Mouse (Mus musculus) adrenal gland, adult (tissue): ENCODE measurements around the gene St3gal2.
"Not testable (repeated sequence)": the region's sequence is repeated elsewhere in the genome, so short reads cannot be mapped to it uniquely, and the experiment has no call there.

Experiments
- DNase-seq, 2 experiments: peaks; one replicate each; pipeline ENCODE4 v3.0.0; 2022 to 2023; ENCODE audit warnings: low spot score in 1 of 2; ENCODE audit not compliant: inconsistent age in 2 of 2

St3gal2 gene

DNA sequence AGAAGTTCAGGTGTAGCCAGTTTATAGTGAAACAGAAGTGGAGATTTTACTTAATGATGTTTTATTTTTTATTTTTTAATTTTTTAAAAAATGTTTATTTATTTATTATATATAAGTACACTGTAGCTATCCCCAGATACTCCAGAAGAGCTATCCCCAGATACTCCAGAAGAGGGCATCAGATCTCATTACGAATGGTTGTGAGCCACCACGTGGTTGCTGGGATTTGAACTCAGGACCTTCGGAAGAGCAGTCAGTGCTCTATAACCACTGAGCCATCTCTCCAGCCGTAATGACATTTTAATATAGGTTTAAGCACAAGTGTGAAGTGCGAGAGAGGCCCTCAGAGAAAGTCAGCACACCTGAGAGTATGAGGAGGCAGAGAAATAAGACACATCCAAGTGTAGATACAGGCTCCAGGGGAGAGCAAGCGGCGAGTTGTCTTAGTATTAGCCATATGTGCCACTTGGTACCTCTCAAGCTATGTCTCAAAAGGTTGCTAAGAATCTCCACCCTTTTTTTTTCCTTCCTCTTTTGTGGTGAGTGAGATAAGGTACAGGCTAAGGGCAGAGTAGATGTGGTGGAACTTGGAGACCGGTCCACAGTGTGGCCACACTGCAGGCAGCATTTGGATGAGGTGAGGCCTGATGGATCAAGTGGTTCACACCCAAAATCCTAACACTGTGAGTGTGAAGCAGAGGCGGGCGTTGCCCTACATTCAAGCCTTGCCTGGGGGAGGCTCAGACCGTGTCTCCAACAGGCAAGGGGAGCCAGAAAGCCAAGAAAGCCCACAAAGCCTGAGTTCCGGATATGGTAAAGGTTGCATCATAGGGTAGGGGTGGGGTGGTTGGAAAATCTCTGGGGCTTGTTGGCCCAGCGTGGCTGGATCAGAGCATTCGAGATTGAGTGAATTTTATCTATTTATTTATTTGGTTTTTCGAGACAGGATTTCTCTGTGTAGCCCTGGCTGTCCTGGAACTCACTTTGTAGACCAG lies 7.8 kb upstream of the St3gal2 start:
- no peak for DNase-seq

DNA sequence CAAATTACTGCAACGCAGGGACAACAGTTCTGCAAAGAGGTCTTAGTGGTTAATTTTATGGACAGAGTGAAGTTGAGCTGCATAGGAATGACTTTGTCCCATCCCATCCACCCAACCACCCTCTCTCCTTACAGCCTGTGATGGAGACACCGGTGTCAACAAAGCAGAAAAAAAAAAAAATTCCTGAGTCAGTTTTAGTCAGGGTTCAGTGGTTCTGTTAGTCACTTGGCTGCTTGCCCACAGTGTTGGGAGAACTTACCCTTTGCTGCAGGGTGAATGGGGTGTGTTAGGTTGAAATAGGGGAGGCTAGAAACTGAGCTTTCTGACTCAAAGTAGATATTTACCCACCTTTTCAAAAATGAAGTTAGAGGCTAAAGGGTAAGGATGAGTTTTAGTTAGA lies 2.3 kb upstream of the St3gal2 start:
- DNase-seq = peak; percentile 81 to 89

DNA sequence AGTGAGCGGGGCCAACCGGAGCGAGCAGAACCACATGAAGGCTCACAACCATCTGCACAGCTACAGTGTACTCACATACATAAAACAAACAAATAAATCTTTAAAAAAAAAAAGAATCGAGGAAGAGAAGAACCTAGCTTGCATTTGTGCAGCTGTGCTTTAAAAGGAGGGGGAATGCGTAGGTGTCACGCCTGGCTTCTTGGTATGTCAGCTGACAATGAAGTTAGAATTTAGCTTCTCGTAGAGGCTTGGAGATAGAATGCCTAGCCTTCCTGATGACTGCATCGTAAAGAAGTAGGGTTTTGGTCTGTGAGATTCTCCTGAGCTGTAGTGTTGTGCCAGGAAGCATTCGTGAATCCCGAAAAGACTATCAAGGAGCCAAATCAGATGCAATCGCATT lies 1.7 kb upstream of the St3gal2 start:
- no peak for DNase-seq

DNA sequence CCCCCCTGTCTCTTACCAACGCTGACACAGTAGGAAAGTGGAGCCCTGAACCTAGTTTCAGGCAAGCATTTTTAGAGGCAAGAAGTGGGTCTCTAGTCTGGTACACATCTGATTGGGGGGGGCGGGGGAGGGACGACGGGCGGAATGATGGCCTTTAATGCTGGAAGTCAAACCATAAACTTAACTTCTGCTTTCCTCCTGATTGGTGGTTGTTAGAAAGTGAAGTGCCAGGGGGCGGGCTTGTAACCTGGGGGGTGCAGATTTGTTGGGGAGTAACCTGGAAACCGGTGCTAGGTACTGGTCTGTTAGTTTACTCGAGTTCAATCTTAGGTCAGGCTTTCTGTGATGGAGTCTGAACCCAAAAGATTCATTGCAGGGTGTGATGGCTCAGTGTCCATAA lies 1.3 kb upstream of the St3gal2 start:
- DNase-seq = no peak

DNA sequence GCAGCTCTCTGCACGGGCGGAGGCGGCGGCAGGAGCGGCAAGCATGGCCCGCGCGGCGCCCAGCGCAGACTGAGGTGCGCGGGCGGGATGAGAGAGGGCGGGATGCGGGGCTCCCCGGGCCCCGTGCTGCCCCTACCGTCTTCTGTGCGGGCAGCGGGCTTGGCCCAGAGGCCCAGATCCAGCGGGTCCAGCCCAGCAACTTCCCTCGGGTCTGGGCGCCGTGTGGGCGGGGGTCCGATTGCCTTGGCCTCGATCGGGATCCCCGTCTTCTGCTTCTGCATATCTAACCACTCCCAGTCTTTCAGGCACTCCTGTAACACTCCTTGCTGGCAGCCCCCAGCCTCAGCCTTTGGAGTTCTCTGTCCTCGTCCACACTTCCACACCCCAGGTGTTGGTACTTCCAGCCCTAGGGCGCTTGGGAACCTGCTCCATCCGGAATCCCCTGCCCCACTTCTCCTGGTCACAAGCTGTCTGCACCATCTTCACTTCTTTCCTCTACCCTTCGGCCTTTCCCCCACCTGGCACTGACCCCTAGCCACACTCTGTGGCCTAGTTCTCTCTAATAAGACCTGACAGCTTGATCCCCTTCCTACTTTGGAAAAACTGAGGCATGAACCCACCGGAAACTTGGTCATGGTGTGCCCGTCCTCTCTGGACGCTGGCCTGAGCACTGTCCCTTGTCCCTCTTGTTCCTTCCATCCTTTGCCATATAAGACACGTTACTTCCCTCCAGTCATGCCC lies 480 bp downstream of the St3gal2 start:
- DNase-seq = peak in 1 of 2 experiments; percentile 65

DNA sequence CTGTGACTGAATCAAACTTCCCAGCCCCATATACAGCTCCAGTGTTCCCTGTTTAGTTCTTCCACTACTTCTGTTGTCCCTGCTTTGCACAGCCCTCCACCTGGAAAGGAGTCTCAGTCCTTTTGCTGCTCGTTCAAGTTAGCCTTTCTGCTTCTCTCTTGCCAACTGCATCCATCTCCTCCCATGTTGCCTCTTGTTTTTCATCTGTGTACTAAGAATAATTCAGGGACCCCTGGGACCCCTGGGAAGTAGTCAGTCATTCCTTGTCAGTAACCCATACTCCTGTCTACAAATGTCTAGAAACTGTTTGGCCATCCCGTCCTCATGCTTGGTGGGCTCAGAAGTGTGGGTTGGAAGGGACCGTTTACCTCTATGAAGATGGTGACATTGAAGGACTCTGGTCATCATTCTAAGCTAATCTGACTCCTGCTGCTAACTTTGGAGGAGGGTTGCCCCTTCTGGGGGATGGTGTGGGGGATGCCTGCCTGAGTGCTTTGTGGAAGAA lies 1.1 kb downstream of the St3gal2 start:
- DNase-seq = no peak

DNA sequence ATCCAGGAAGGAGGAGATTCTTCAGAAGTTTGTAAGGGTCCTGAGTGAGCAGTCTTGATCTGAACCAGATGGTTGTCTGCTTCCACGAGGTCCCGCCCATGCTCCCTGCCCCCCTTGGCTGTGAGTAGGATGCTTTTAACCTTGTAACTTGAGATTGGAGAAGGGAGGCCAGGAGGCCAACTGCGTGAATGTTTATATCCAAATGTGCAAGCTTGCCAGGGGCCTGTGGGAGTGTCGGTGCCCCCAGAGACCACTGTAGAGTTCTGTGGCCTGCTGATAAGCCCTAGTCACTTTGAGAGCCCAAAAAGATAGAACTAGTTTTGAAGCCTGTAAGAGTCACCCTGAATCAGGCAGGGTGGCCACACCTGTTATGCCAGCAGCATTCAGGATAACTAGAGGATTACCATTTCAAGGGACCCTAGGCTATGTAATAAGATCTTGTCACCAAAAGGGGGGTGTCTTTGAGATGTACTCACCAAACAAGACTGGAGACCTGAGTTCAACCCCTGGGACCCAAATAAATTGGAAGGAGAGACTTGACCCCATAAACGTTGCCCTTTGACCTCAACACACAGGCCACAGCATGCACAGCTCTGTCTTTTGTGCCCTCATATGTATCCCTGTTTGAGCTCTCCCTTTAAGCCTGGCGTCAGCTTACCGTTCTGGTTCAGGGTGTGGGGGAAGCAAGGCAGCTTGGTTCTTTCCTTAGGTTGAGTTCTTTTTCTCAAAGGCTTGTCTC lies 1.9 kb downstream of the St3gal2 start:
- peak; percentile 34 to 59 for DNase-seq

DNA sequence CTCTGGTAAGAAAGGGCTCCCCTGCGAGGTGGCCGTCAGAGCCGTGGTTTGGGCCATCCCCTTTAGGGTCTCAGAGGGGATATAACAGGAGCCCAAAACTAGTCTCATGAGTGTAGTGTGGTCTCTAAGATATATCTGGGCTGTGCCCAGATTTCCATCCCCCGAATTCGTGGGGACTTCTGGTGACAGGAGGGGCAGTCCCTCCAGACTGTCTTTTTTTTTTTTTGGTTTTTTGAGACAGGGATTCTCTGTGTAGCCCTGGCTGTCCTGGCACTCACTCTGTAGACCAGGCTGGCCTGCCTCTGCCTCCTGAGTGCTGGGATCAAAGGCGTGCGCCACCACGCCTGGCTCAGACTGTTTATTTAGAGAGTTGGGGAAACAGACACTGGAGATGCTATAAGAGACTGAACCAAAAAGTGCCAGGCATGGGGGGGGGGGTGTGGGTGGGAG lies 6.0 kb downstream of the St3gal2 start:
- DNase-seq = no peak

DNA sequence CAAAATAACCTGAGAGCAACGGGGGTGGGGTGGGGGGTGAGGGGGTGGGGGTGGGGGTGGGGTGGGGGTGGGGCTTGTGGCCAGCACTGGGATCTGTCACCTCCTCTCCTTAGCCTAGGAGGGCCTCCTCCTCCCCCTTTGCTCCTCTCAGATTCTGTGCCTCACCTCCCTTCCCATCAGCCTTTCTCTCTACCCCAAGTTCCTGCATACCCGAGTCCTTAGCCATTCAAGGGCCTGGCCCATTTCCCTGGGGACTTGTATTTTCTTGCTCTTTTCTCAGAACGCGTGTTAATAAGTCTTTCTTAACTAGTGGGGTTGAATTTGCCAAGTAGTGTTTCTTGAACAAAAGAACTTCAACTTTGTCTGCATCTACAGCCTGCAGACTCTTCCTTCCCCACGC lies 7.0 kb downstream of the St3gal2 start:
- no peak for DNase-seq

DNA sequence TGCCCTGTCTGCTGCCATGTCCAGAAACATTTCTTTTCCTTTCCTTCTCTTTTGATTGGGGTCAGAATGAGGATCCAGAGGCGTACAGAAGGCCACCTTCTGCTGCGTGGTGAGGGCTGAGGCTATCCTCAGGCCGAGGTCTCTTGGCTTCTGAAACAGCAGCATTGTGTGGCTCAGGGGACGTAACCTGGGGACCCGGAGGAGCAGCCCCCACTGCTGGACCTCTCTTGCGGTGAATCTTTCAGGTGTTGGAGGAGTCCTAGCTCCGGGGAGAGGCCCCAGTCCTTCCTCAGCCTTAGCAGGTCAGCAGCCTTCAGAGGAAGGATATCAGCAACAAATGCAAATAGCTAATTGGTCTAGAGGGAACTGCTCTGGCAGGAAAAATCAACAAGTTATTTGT lies 8.7 kb downstream of the St3gal2 start:
- DNase-seq = no peak

DNA sequence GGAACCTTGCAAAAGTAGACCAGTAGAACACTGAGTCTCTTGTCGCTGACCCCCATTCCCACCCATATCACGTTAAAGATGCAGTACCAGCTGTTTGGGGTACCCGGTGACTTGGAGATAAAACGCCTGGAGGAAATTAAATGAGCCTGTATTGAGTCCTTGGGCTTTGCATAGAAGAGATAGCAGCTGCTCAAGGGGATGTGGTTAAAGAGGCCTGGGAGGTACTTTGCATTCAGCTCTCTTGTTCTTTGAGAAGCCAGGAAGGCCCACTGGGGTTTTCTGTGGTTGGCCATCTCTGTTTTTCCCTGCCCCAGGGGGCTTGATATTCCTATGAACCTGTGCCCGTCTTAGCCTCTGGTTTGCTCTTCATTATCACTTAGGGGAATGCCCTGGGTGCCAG lies 9.3 kb downstream of the St3gal2 start:
- DNase-seq = no peak

DNA sequence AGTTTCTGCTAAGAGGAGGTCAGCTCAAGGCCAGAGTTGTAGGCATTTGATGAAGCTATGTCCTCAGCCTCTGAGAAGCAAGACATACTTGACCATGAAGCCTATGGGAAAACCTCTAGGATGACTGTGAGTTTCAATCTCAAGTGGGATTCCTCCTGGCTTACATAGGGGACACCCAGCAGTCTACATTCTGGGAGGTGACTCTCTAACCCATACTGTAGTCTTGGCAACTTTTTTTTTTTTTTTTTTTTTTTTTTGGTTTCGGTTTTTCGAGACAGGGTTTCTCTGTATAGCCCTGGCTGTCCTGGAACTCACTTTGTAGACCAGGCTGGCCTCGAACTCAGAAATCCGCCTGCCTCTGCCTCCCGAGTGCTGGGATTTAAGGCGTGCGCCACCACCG lies 9.9 kb downstream of the St3gal2 start:
- DNase-seq = not testable (repeated sequence)

DNA sequence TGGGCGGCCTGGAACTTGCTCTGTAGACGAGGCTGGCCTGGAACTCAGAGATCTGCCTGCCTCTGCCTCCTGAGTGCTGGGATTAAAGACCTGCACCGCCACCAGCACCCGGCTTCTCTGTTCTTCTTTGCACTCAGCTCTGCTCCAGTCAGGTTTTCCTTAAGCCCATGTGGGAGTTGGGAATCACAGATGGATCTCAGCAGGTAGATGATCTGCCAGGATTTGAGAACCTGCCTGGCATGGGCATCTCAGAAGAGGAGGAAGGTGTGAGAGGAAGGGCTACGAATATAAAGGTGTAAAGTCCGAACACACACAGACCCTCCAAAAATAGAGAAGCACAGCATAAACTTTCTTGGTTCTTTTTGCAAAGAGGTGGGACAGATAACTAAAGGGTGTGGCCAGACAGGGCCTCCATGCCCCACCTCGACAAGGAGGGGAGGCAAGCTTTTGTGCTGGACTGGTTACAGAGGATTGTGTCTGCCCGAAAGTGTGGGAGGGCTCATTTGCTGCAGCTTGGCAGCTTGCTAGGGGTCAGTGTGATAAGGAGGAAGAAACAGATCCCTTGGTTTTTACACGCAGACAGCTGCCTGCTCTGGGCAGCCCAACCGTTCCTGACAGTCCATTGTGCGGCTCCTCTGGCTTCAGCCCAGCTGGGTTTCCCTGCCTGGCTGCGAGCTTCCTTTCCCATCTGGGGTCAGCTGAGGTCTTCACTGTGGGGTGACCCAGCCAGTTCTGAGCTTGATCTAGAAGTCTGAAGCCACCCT lies 11.6 kb downstream of the St3gal2 start:
- DNase-seq = peak; percentile 59 to 75

DNA sequence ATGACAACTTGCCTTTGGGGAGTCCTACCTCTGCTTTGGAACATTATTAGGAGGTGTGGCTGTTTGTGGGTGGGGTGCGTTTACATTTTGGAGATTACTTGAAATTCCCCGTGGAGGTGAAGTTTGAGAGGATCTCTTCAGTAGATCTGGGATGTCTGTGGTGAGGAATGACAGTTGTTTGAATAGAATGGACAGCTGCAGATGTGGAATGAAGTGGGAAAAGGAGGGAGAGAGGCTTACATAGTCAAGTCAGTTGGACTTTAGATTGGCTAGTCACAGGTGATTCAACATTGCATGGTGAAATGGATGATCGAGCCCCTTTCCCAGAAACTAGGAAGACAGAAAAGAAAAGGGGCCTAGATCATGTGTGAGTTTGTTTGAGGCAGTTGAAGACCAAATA lies 12.7 kb downstream of the St3gal2 start:
- DNase-seq = no peak

DNA sequence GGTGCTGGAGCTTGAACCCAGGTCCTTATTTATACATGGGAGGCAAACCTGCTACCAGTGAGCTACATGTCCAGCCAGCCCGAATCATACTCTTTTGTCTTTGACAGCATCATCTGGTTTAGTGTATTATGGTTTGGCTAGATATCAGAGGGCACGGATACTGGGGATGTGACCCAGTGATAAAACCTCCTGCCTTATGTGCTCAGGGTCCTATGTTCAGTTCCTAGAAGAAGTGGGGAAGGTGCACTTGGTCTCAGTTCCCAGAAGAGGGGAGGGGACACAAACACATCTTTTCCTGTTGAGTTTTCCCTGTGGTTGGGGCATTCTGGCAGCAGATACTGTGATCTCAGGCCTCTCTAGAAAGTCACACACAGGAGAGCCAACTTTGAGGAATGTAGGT lies 13.6 kb downstream of the St3gal2 start:
- DNase-seq = no peak

DNA sequence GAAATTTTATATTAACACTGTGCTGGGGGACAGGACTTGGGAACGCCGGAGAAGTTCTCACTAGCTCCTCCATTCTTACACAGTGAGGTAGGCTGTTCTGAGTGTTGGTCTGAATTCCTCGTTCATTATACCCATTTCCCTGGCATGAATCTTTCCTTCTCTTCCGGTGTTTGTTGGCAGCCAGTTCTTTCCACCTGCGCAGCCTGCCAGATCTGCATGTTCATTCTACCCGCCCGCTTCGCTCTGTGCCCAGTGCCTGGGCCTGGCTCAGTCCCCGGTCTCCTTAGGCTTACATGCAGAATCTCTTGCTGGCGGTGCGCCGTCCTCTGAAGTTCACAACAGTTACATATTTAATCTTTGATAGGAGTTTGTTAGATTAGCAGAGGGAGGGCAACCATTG lies 16.5 kb downstream of the St3gal2 start:
- DNase-seq = no peak

DNA sequence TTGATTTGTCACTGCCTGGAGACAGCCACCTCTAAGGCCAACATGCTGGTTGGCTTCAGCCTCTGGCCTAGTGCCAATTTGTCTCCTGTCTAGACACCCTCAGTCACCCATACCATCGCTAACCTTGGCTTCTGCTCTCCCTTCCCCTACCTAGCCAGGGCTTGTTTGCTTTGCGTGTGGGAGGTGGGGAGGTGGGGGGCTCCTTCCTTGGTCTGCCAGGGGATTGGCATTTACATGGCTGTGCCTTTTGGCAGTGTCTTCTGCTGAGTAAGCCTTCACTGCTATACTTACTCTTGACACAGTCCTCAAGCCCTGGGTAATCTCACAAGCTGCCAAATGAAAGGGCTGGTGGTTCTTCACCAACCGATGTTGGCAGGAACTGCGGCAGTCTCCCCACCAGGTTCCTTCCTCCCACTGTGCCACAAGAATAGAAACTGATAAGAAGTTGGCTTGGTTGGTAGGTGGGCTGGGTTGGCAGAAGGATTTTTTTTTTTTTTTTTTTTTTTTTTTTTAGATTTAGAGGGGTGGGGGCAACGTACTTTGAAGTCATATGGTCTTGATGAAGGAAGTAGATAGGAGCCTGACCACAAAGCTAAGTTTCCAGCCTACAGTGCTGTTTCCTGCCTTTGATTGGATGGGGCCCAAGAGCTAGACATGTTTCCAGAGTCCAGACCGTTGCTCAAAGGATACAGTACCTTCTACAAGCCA lies 19.3 kb downstream of the St3gal2 start:
- peak; percentile 43 to 76 for DNase-seq

DNA sequence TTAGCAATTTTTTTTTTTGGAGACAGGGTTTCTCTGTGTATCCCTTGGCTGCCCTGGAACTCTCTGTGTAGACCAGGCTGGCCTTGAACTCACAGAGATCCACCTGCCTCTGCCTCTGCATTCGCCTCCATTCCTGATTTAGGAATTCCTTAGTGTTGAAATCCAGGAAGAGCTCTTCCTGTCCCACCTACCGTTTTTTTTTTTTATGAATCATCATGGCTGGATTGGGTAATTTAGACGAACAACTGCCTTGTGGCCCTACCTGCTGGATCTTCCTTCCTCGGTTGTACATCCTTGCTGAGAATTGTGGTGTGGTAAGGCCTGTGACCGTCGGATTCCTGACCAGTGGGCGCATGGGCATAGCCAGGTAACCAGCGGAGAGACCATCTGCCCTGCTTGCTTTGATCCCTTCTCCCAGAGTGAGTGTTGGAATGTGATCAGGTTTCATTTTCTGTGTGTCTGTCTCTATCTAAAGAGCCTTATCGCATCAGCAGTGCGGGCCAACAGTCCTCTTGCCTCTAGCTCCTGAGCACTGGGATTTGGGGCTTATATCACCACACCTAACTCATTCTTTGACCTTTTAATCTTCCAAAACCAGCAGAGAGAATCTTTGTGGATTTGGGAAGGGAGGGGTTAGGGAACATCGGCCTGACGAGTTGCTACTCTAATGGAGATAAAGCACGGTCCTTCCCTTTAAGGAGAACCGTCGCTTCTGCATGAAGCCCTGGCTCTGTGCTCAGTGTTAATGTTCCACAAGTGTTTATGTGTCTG lies 21.1 kb downstream of the St3gal2 start:
- no peak for DNase-seq

DNA sequence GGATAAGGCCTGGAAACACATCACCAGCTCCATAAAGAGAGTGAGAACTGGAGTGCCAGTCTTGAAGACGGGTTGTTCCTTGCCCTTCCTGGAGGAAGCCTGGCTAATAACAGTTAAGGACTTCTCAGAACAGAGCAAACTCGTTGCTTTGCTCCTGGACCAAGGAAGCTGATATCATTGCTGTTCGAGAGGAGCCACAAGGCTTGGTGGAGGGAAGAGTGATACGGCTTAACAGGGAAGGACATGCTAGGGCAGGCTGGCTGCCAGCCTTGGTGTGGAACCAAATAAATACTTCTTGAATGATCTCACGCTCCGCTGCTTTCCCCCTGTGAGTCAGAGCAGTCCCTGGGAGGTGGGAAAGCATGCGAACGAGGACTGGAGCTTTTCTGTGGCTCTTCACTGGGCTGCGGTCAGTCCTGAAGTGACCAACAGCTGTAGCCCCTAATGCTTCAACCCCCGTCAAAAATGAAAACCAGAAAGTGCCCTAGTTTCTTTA lies 21.8 kb downstream of the St3gal2 start:
- peak; percentile 88 to 91 for DNase-seq
